In the genomic region with DNA sequence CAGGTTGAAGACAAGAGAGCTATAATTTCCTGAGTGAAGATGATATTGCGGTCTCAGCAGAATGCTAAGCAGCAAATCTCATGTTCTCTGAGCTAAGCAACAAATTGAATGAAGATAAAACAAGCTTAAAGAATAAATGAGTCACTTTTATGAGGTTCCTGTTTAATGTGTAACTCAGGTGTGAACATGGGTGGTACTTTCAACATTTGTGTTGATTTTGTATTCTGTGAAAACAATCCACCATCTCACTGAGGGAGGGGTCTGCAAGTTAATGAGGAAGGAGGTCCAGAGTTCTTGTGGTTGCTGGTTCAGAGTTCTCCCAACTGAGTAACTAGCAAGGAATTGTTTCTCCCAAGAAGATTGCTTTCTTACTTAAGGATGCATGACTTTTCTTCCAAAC, we compare ENCODE assay signal across 13 mouse cellular contexts.
"Had no signal": no experiment of that assay in that cellular context is flagged by ENCODE, and none has a peak within 500 bp of the region (broad histone marks: within the 10 kb centered on the region; RNA-seq: fewer than 3 reads in every experiment).

No protein-coding gene starts in this region.

- H3K9me3 ChIP-seq: limb, embryonic 13.5 days; midbrain, embryonic 10.5 days; neural tube, embryonic 15.5 days had no signal

- DNase-seq: left cerebral cortex, postnatal 4 days; lung, adult 2 months; lung, postnatal 4 days; midbrain, embryonic 14.5 days; thymus, adult 18-20 months; thymus, postnatal 14 days had no signal

- H3K36me3 ChIP-seq: limb, embryonic 13.5 days; liver, embryonic 15.5 days; midbrain, embryonic 10.5 days; neural tube, embryonic 15.5 days had no signal

- H3K27me3 ChIP-seq: limb, embryonic 13.5 days; liver, embryonic 15.5 days; neural tube, embryonic 15.5 days had no signal

- ATAC-seq: hindbrain, postnatal 0 days; lung, postnatal 0 days had no signal

- H3K9ac ChIP-seq: limb, embryonic 13.5 days; liver, embryonic 15.5 days; neural tube, embryonic 15.5 days had no signal

- H3K4me1 ChIP-seq: liver, embryonic 15.5 days; midbrain, embryonic 10.5 days; neural tube, embryonic 15.5 days had no signal

- H3K4me3 ChIP-seq: limb, embryonic 13.5 days; liver, embryonic 15.5 days; midbrain, embryonic 10.5 days; myocyte; neural tube, embryonic 15.5 days had no signal

- H3K4me2 ChIP-seq: limb, embryonic 13.5 days; liver, embryonic 15.5 days; neural tube, embryonic 15.5 days had no signal

- H3K27ac ChIP-seq: hindbrain, postnatal 0 days; limb, embryonic 13.5 days; liver, embryonic 15.5 days; midbrain, embryonic 10.5 days; neural tube, embryonic 15.5 days had no signal
